Mouse (Mus musculus): ENCODE results near the gene Gins2. TPM values are rescaled to one million over a fixed set of nuclear protein-coding genes. Genes with fewer than 3 reads are reported as not detected.
A peak's percentile ranks its signal among the peaks of the same experiment; 100 is the strongest.

Gene Gins2
- polyA plus RNA-seq (2016; fragmentation: Nextera tagmentation; extraction: Ambion mirVana) = 49.6 and 65.3 TPM in 2 replicates

- H3K27me3 ChIP-seq = no peaks in the 10 kb centered on the region
- H3K27ac ChIP-seq = peak within 1 kb of the TSS; percentile 64
- peak within 1 kb of the TSS; percentile 96 for H3K4me2 ChIP-seq (replicated peaks)
- H3K9ac ChIP-seq = peak within 1 kb of the TSS; percentile 67
- peaks cover 10% of the 10 kb centered on the region; the same call in 1 of the 2 replicates for H3K36me3 ChIP-seq
- under 1% methylated on average over 67 of the region's 67 CpGs for WGBS
- peak; percentile 99 for ATAC-seq (ENCODE audit: low FRiP score)
- H3K4me1 ChIP-seq = peaks cover 33% of the 10 kb centered on the region
- no peaks in the 10 kb centered on the region for H3K9me3 ChIP-seq (replicated peaks)
- peak within 1 kb of the TSS; percentile 56 for H3K4me3 ChIP-seq
Observed at GRCm38 (mm10) chr8:120588908-120589771, at the start of gene Gins2. Gene Gins2, minus strand, starts transcription at chr8:120589304.

- peak overlapping the region; percentile 55 for H3K4me3 ChIP-seq
- H3K4me2 ChIP-seq (replicated peaks) = peak overlapping the region; percentile 96
- H3K36me3 ChIP-seq = no peaks in the 10 kb centered on the region
- H3K27me3 ChIP-seq = peaks cover 40% of the 10 kb centered on the region
- H3K9ac ChIP-seq = peak overlapping the region; percentile 67
- WGBS = 3% methylated on average over 20 of the region's 42 CpGs
- no peaks in the 10 kb centered on the region for H3K9me3 ChIP-seq (replicated peaks)
- no peak overlapping the region for H3K27ac ChIP-seq
- peak; percentile 38; the same call in 1 of the 2 replicates for ATAC-seq (ENCODE audit: low FRiP score)
- H3K4me1 ChIP-seq = peaks cover 17% of the 10 kb centered on the region
Observed at GRCm38 (mm10) chr8:120634329-120634839, 45.3 kb upstream of the Gins2 start.

DNA sequence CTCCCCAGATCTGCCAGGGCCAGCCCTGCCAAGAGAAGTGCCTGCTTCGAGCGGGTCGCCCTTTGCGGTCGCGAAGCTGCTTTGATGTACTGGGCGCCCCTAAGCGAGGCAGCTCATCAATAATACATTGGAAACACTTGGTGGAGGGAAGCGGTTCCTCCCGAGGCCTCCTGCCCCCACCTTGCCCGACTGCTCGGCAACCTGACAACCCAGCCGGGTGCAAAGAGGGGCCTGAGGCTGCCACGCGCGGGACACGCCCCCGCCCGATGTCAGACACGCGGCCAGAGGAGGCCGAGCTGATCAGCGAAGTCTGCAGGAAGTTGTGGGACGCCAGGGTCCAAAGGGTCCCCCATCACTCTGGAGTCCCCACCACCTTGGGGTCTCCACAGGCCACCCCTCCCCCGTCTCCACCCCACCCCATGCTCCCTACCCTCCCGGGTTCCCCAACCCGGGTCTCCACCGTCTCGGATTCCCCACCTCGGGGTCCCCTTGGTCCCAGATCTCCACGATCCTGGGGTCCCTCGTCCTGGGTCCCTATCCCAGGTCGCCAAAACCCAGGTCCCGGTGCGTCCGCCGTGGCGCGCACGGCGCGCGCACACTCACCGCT, 44.7 kb upstream of the Gins2 start:
- ATAC-seq (ENCODE audit: low FRiP score) = peak; percentile 66
- Histone ChIP-seq H3K36me3 (no peaks in the 10 kb centered on the region), H3K9ac (peak overlapping the region; percentile 67), H3K4me1 (peaks cover 17% of the 10 kb centered on the region), H3K9me3 (replicated peaks) (no peaks in the 10 kb centered on the region), H3K27ac (no peak overlapping the region), H3K4me2 (replicated peaks) (peak overlapping the region; percentile 96), H3K4me3 (peak overlapping the region; percentile 55), H3K27me3 (peaks cover 40% of the 10 kb centered on the region)
- 2% methylated on average over 43 of the region's 44 CpGs for WGBS

- 0 out of 2 replicates have a peak overlapping the region, but pooled peaks have one; percentile 67 for H3K9ac ChIP-seq
- 25% methylated on average over 17 of the region's 17 CpGs for WGBS
Observed at GRCm38 (mm10) chr8:120632969-120633664, 44.0 kb upstream of the Gins2 start.

DNA sequence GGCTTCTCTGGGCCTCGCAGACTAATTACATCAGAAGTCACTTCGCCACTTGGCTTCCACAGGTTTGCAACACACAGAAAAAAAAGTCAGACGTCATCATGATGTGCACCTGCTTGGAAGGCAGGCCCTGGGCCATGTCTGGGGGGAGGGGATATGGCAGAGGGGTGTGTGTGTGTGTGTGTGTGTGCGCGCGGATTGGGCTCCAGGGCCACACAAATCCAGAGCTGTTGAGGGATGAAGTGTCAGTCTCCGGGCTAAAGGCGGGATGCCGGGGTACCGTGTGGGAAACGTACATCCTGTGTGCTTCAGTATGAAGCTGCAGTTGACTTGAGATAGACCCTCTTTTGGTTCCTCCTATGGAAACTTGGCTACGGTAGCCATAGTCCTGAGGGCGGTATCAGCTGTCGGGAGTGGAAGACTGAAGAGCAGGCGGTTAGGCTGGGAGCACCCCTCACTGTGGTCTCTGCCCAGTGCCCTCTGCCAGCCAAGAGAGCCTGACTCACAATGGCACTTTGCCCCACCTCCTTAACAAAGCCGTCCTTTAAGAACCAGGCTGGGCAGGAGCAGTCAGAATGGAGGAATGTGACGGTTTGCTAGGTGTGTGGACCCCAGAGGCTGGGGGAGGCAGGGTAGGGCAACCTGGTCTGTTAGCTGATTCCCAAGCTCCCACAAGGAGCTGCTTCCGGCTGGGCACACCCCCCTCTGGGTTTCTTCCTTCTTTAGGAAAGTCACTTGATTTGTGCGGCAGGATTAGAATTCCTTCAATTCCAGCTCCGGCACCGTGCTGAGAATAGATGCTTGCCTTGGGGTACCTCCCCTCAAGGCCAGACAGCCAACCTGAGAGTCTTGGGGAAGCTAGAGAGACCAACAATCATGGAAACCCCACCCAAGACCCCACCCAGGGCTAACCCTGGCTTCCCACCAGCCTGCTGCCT, 42.6 kb upstream of the Gins2 start:
- Histone ChIP-seq H3K4me1 (peaks cover 17% of the 10 kb centered on the region), H3K27me3 (peaks cover 40% of the 10 kb centered on the region), H3K4me3 (no peak overlapping the region), H3K36me3 (no peaks in the 10 kb centered on the region), H3K27ac (no peak overlapping the region), H3K4me2 (replicated peaks) (no peak overlapping the region), H3K9me3 (replicated peaks) (no peaks in the 10 kb centered on the region), H3K9ac (no peak overlapping the region)
- WGBS = 78% methylated on average over 21 of the region's 21 CpGs
- no peak for ATAC-seq (ENCODE audit: low FRiP score)

More at GRCm38 (mm10) chr8:120632969-120633664, 44.0 kb upstream of the Gins2 start:
- ATAC-seq (ENCODE audit: low FRiP score) = no peak
- Histone ChIP-seq H3K4me2 (replicated peaks) (peak overlapping the region; percentile 96), H3K27ac (no peak overlapping the region), H3K36me3 (no peaks in the 10 kb centered on the region), H3K4me1 (peaks cover 17% of the 10 kb centered on the region), H3K4me3 (peak overlapping the region; percentile 55), H3K27me3 (peaks cover 40% of the 10 kb centered on the region), H3K9me3 (replicated peaks) (no peaks in the 10 kb centered on the region)

GRCm38 (mm10) chr8:120630848-120631247, 41.7 kb upstream of the Gins2 start:
- H3K9me3 ChIP-seq (replicated peaks) = no peaks in the 10 kb centered on the region
- H3K4me1 ChIP-seq = peaks cover 17% of the 10 kb centered on the region
- H3K36me3 ChIP-seq = no peaks in the 10 kb centered on the region
- no peak overlapping the region for H3K27ac ChIP-seq
- ATAC-seq (ENCODE audit: low FRiP score) = no peak
- no peak overlapping the region for H3K9ac ChIP-seq
- H3K4me3 ChIP-seq = no peak overlapping the region
- WGBS = 52% methylated on average over 6 of the region's 6 CpGs
- no peak overlapping the region for H3K4me2 ChIP-seq (replicated peaks)
- H3K27me3 ChIP-seq = peaks cover 34% of the 10 kb centered on the region

- Histone ChIP-seq H3K27ac (no peak overlapping the region), H3K4me1 (peaks cover 17% of the 10 kb centered on the region), H3K9me3 (replicated peaks) (no peaks in the 10 kb centered on the region), H3K9ac (no peak overlapping the region), H3K36me3 (no peaks in the 10 kb centered on the region), H3K4me2 (replicated peaks) (no peak overlapping the region), H3K4me3 (no peak overlapping the region), H3K27me3 (peaks cover 29% of the 10 kb centered on the region)
- no peak for ATAC-seq (ENCODE audit: low FRiP score)
- WGBS = 28% methylated on average over 5 of the region's 5 CpGs
Observed at GRCm38 (mm10) chr8:120630031-120630430, 40.9 kb upstream of the Gins2 start.

- no peak for ATAC-seq (ENCODE audit: low FRiP score)
- H3K36me3 ChIP-seq = no peaks in the 10 kb centered on the region
- no peak overlapping the region for H3K4me3 ChIP-seq
- no peaks in the 10 kb centered on the region for H3K9me3 ChIP-seq (replicated peaks)
- 83% methylated on average over 5 of the region's 5 CpGs for WGBS
- no peak overlapping the region for H3K27ac ChIP-seq
- H3K27me3 ChIP-seq = 0 out of 2 replicates have a peak, but pooled peaks cover 3% of the 10 kb centered on the region
- H3K4me2 ChIP-seq (replicated peaks) = no peak overlapping the region
- peaks cover 3% of the 10 kb centered on the region; the same call in 1 of the 2 replicates for H3K4me1 ChIP-seq
- no peak overlapping the region for H3K9ac ChIP-seq
Observed at GRCm38 (mm10) chr8:120627298-120627697, 38.2 kb upstream of the Gins2 start.

DNA sequence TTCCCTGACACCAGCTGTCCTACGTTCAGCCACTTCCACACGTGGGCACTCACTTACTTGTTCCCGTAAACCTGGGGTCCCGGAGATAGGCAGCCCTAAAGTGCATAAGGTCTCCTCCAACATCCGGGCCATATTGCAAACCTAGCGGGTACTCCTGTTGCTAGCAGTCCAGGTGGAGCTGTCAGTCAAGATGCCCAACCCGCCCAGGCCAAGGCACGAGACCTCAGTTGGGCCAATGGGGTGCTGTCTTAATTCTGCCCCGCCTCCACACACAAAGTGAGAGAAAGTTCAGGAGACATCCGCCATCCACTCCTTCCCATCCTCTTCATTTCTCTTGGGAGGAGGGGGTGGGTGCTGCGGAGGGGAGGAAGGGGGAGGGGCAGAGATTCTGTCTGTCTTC, 37.4 kb upstream of the Gins2 start:
- H3K27me3 ChIP-seq = 0 out of 2 replicates have a peak, but pooled peaks cover 3% of the 10 kb centered on the region
- H3K9ac ChIP-seq = no peak overlapping the region
- no peak for ATAC-seq (ENCODE audit: low FRiP score)
- no peak overlapping the region for H3K4me2 ChIP-seq (replicated peaks)
- H3K4me3 ChIP-seq = no peak overlapping the region
- H3K27ac ChIP-seq = no peak overlapping the region
- H3K36me3 ChIP-seq = no peaks in the 10 kb centered on the region
- H3K4me1 ChIP-seq = peaks cover 10% of the 10 kb centered on the region
- WGBS = 65% methylated on average over 11 of the region's 11 CpGs
- H3K9me3 ChIP-seq (replicated peaks) = no peaks in the 10 kb centered on the region

- Histone ChIP-seq H3K4me2 (replicated peaks) (no peak overlapping the region), H3K27ac (no peak overlapping the region), H3K9me3 (replicated peaks) (no peaks in the 10 kb centered on the region), H3K4me1 (peaks cover 11% of the 10 kb centered on the region), H3K4me3 (no peak overlapping the region), H3K27me3 (no peaks in the 10 kb centered on the region), H3K9ac (no peak overlapping the region), H3K36me3 (no peaks in the 10 kb centered on the region)
- ATAC-seq (ENCODE audit: low FRiP score) = no peak
- WGBS = 29% methylated on average over 2 of the region's 2 CpGs
Observed at GRCm38 (mm10) chr8:120623608-120624007, 34.5 kb upstream of the Gins2 start.

- Histone ChIP-seq H3K4me2 (replicated peaks) (no peak overlapping the region), H3K9ac (no peak overlapping the region), H3K9me3 (replicated peaks) (no peaks in the 10 kb centered on the region), H3K4me3 (no peak overlapping the region), H3K27me3 (no peaks in the 10 kb centered on the region), H3K4me1 (peaks cover 20% of the 10 kb centered on the region), H3K36me3 (no peaks in the 10 kb centered on the region), H3K27ac (no peak overlapping the region)
- no peak for ATAC-seq (ENCODE audit: low FRiP score)
- 79% methylated on average over 14 of the region's 14 CpGs for WGBS
Observed at GRCm38 (mm10) chr8:120622161-120622560, 33.1 kb upstream of the Gins2 start.
